Mouse (Mus musculus) E14TG2a.4 (cell line): Measurements from ENCODE around the gene Plekhm2.
A peak's percentile ranks its signal among the peaks of the same experiment; 100 is the strongest.

Experiments used
- H3K27me3 ChIP-seq: 2 replicates; pipeline ENCODE4 v1.6.1; 2014; ENCODE audit warnings: low read length, control low read depth; ENCODE audit not compliant: insufficient read depth
- H3K36me3 ChIP-seq: 2 replicates; pipeline ENCODE4 v1.6.1; 2014; ENCODE audit warnings: low read length, control low read depth; ENCODE audit not compliant: insufficient read depth
- H3K4me1 ChIP-seq: replicated peaks from 2 replicates; pipeline ENCODE4 v1.6.1; 2014; ENCODE audit warnings: low read depth, low read length, control low read depth
- H3K4me3 ChIP-seq: replicated peaks from 2 replicates; pipeline ENCODE4 v1.5.1; 2014; ENCODE audit warnings: mild to moderate bottlenecking, low read length
- H3K9me3 ChIP-seq: 2 replicates; pipeline ENCODE4 v1.6.1; 2014; ENCODE audit warnings: low read length, control low read depth
- CTCF ChIP-seq: conservative IDR thresholded peaks from 2 replicates; pipeline ENCODE4 v1.5.1; 2014; ENCODE audit warnings: low read length
- NANOG ChIP-seq: IDR thresholded peaks from 2 replicates; pipeline ENCODE4 v1.6.1; 2014; ENCODE audit warnings: borderline replicate concordance, low read length, mixed read lengths
- POU5F1 ChIP-seq: IDR thresholded peaks from 2 replicates; pipeline ENCODE4 v1.6.1; 2014; ENCODE audit warnings: low read length, borderline replicate concordance

Gene Plekhm2

GRCm38 (mm10) chr4:141686525-141686924, 21.8 kb upstream of the Plekhm2 start:
- H3K36me3 ChIP-seq = peaks cover 89% of the 10 kb centered on the region
- no peaks in the 10 kb centered on the region for H3K27me3 ChIP-seq
- H3K4me1 ChIP-seq = peaks cover 46% of the 10 kb centered on the region
- no peak for TF ChIP-seq CTCF
- no peaks in the 10 kb centered on the region for H3K9me3 ChIP-seq
- H3K4me3 ChIP-seq = no peak overlapping the region

GRCm38 (mm10) chr4:141686093-141686492, 21.4 kb upstream of the Plekhm2 start:
- Histone ChIP-seq H3K36me3 (peaks cover 85% of the 10 kb centered on the region), H3K27me3 (no peaks in the 10 kb centered on the region), H3K4me1 (peaks cover 50% of the 10 kb centered on the region), H3K4me3 (no peak overlapping the region), H3K9me3 (no peaks in the 10 kb centered on the region)
- TF ChIP-seq CTCF = no peak
- no peak for TF ChIP-seq POU5F1
- no peak for TF ChIP-seq NANOG

- Histone ChIP-seq H3K27me3 (no peaks in the 10 kb centered on the region), H3K36me3 (peaks cover 84% of the 10 kb centered on the region), H3K9me3 (no peaks in the 10 kb centered on the region), H3K4me3 (no peak within 1 kb of the TSS), H3K4me1 (peaks cover 56% of the 10 kb centered on the region)
- TF ChIP-seq POU5F1 (no peak), CTCF (no peak), NANOG (no peak)
These were observed 20.8 kb upstream of the Plekhm2 start, which contains the start of gene Rsc1a1 for GRCm38 (mm10) chr4:141685499-141685898. TSS of gene Rsc1a1 (minus strand) at chr4:141685599.

- no peaks in the 10 kb centered on the region for H3K9me3 ChIP-seq
These were observed 18.1 kb upstream of the Plekhm2 start for GRCm38 (mm10) chr4:141682706-141683230.

GRCm38 (mm10) chr4:141681767-141682166, 17.1 kb upstream of the Plekhm2 start:
- no peak for TF ChIP-seq POU5F1
- no peak for TF ChIP-seq CTCF
- TF ChIP-seq NANOG = no peak
- H3K36me3 ChIP-seq = peaks cover 58% of the 10 kb centered on the region
- peaks cover 86% of the 10 kb centered on the region for H3K4me1 ChIP-seq

More at GRCm38 (mm10) chr4:141682706-141683230, 18.1 kb upstream of the Plekhm2 start:
- Histone ChIP-seq H3K4me3 (0 out of 2 replicates have a peak overlapping the region, but pooled peaks have one; percentile 27), H3K36me3 (peaks cover 64% of the 10 kb centered on the region), H3K4me1 (peaks cover 80% of the 10 kb centered on the region), H3K27me3 (no peaks in the 10 kb centered on the region)
- TF ChIP-seq NANOG (no peak), POU5F1 (no peak), CTCF (no peak)

GRCm38 (mm10) chr4:141680892-141681291, 16.2 kb upstream of the Plekhm2 start:
- TF ChIP-seq POU5F1 = no peak
- TF ChIP-seq NANOG = no peak
- TF ChIP-seq CTCF = no peak
- Histone ChIP-seq H3K4me1 (peaks cover 95% of the 10 kb centered on the region), H3K4me3 (0 out of 2 replicates have a peak overlapping the region, but pooled peaks have one; percentile 17), H3K9me3 (no peaks in the 10 kb centered on the region), H3K36me3 (peaks cover 49% of the 10 kb centered on the region), H3K27me3 (no peaks in the 10 kb centered on the region)

More at GRCm38 (mm10) chr4:141681767-141682166, 17.1 kb upstream of the Plekhm2 start:
- Histone ChIP-seq H3K27me3 (no peaks in the 10 kb centered on the region), H3K4me3 (0 out of 2 replicates have a peak overlapping the region, but pooled peaks have one; percentile 1), H3K9me3 (no peaks in the 10 kb centered on the region)

- H3K4me1 ChIP-seq = peaks cover 100% of the 10 kb centered on the region
- TF ChIP-seq NANOG = no peak
- no peak for TF ChIP-seq POU5F1
- TF ChIP-seq CTCF = no peak
- H3K9me3 ChIP-seq = no peaks in the 10 kb centered on the region
- H3K27me3 ChIP-seq = no peaks in the 10 kb centered on the region
- H3K36me3 ChIP-seq = peaks cover 30% of the 10 kb centered on the region
- peak overlapping the region; percentile 43 for H3K4me3 ChIP-seq
These were observed 14.3 kb upstream of the Plekhm2 start for GRCm38 (mm10) chr4:141679016-141679415.

- Histone ChIP-seq H3K4me1 (peaks cover 96% of the 10 kb centered on the region), H3K9me3 (no peaks in the 10 kb centered on the region), H3K27me3 (no peaks in the 10 kb centered on the region), H3K36me3 (peaks cover 8% of the 10 kb centered on the region; the same call in 1 of the 2 replicates), H3K4me3 (no peak overlapping the region)
- TF ChIP-seq NANOG (no peak), POU5F1 (no peak), CTCF (no peak)
These were observed 11.8 kb upstream of the Plekhm2 start for GRCm38 (mm10) chr4:141676462-141676979.

GRCm38 (mm10) chr4:141672325-141672724, 7.6 kb upstream of the Plekhm2 start:
- no peak for TF ChIP-seq CTCF
- TF ChIP-seq NANOG = no peak
- no peak for TF ChIP-seq POU5F1
- Histone ChIP-seq H3K9me3 (no peaks in the 10 kb centered on the region), H3K4me3 (peak overlapping the region; percentile 62), H3K36me3 (no peaks in the 10 kb centered on the region), H3K4me1 (peaks cover 67% of the 10 kb centered on the region), H3K27me3 (no peaks in the 10 kb centered on the region)
